Mouse (Mus musculus) small intestine, adult 2 months (tissue): ENCODE data around the gene Naaladl1. TPM values are rescaled to one million over a fixed set of nuclear protein-coding genes. Genes with fewer than 3 reads are reported as not detected.

ENCODE experiments used
- H3K27ac ChIP-seq: fragments of 200-500 bp; 2 replicates; pipeline ENCODE4 v1.5.1; 2012; ENCODE audit warnings: low read depth, low read length, control low read depth, inconsistent platforms; ENCODE audit not compliant: insufficient read depth
- H3K27me3 ChIP-seq: fragments of 200-500 bp; 2 replicates; pipeline ENCODE4 v1.6.1; 2012; ENCODE audit warnings: mild to moderate bottlenecking, moderate library complexity, low read length, inconsistent platforms; ENCODE audit not compliant: control insufficient read depth, insufficient read depth
- H3K36me3 ChIP-seq: fragments of 200-500 bp; 2 replicates; pipeline ENCODE4 v1.6.1; 2012; ENCODE audit warnings: mild to moderate bottlenecking, low read length, control low read depth, inconsistent platforms; ENCODE audit not compliant: control insufficient read depth, insufficient read depth
- H3K4me1 ChIP-seq: fragments of 200-500 bp; 2 replicates; pipeline ENCODE4 v1.6.1; 2012; ENCODE audit warnings: low read length, inconsistent platforms, mixed read lengths; ENCODE audit not compliant: control insufficient read depth, insufficient read depth, insufficient read length
- H3K4me3 ChIP-seq: fragments of 200-500 bp; 2 replicates; pipeline ENCODE4 v1.5.1; 2012; ENCODE audit warnings: low read depth, mild to moderate bottlenecking, control low read depth, inconsistent platforms, low read length, moderate library complexity
- CTCF ChIP-seq: fragments of 200-500 bp; IDR thresholded peaks from 2 replicates; pipeline ENCODE4 v1.5.1; 2012; ENCODE audit warnings: low read depth, mild to moderate bottlenecking, control low read depth, inconsistent platforms, low read length, moderate library complexity, mixed read lengths; ENCODE audit not compliant: insufficient replicate concordance, insufficient read length; ENCODE audit errors: extremely low read depth
- POLR2A ChIP-seq: fragments of 200-500 bp; IDR thresholded peaks from 2 replicates; pipeline ENCODE4 v1.6.1; 2012; ENCODE audit warnings: low read depth, mild to moderate bottlenecking, control low read depth, inconsistent platforms, low read length, moderate library complexity
- WGBS: fragments of 180-500 bp; shearing (Covaris S2); methylation state at CpG from one replicate; pipeline ENCODE4 v1.1.7; 2018; 5-methylcytosine and 5-hydroxymethylcytosine counted together
- polyA plus RNA-seq: library from polyadenylated mRNA; depleted of rRNA; stranded (reverse); fragments of >200 nt; gene quantifications from 2 replicates; pipeline ENCODE4 v1.2.3, GENCODE M21; 2012

The Naaladl1 gene
- polyA plus RNA-seq, 1 experiment, result 1,874 TPM

- WGBS, result under 1% methylated on average over 44 of the region's 44 CpGs
- TF ChIP-seq CTCF (no peak), POLR2A (peak; percentile 29; the same call in 1 of the 2 replicates)
These were observed 43.8 kb upstream of the Naaladl1 start for GRCm38 (mm10) chr19:6061641-6062302.

GRCm38 (mm10) chr19:6062418-6062817 is 43.2 kb upstream of the Naaladl1 start:
- Histone ChIP-seq H3K36me3 (peaks cover 7% of the 10 kb centered on the region), H3K4me3 (peak overlapping the region; percentile 97), H3K27ac (peak overlapping the region; percentile 88), H3K27me3 (no peaks in the 10 kb centered on the region), H3K4me1 (peaks cover 9% of the 10 kb centered on the region)
- no peak for TF ChIP-seq CTCF
- no peak for TF ChIP-seq POLR2A
- 16% methylated on average over 5 of the region's 5 CpGs for WGBS

More at GRCm38 (mm10) chr19:6061641-6062302, 43.8 kb upstream of the Naaladl1 start:
- peaks cover 6% of the 10 kb centered on the region for H3K4me1 ChIP-seq
- no peaks in the 10 kb centered on the region for H3K27me3 ChIP-seq
- H3K27ac ChIP-seq, result peak overlapping the region; percentile 88
- peaks cover 7% of the 10 kb centered on the region for H3K36me3 ChIP-seq
- H3K4me3 ChIP-seq, result peak overlapping the region; percentile 97

DNA sequence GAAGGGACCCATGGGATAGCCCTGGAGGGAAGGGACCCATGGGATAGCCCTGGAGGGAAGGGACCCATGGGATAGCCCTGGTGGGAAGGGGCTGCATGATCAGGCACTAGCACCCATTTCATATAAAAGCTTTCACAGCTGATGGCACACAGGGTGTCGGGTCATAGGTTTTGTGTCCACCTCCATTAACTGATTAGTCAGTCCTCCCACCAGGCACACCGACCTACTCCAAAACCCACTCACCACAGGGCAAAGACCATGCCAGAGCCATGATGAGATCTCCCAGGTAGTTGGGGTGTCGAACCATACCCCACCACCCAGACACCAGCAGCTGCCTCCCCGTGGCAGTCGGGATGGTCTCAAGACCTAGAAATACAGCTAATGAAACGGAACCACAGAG is 42.5 kb upstream of the Naaladl1 start:
- WGBS, result 91% methylated on average over 6 of the region's 6 CpGs
- TF ChIP-seq CTCF, result no peak
- no peak for TF ChIP-seq POLR2A
- Histone ChIP-seq H3K27ac (no peak overlapping the region), H3K4me1 (peaks cover 11% of the 10 kb centered on the region), H3K27me3 (no peaks in the 10 kb centered on the region), H3K4me3 (no peak overlapping the region), H3K36me3 (peaks cover 7% of the 10 kb centered on the region)

- Histone ChIP-seq H3K36me3 (peaks cover 17% of the 10 kb centered on the region; the same call in 1 of the 2 replicates), H3K4me1 (peaks cover 13% of the 10 kb centered on the region), H3K4me3 (peak overlapping the region; percentile 67), H3K27ac (no peak overlapping the region), H3K27me3 (no peaks in the 10 kb centered on the region)
- 21% methylated on average over 5 of the region's 5 CpGs for WGBS
- TF ChIP-seq CTCF (no peak), POLR2A (no peak)
These were observed 39.0 kb upstream of the Naaladl1 start for GRCm38 (mm10) chr19:6066571-6066970.

- H3K27me3 ChIP-seq, result no peaks in the 10 kb centered on the region
- peaks cover 12% of the 10 kb centered on the region for H3K4me1 ChIP-seq
- H3K27ac ChIP-seq, result peak overlapping the region; percentile 33
- WGBS, result under 1% methylated on average over 30 of the region's 30 CpGs
- no peak for TF ChIP-seq POLR2A
- TF ChIP-seq CTCF, result peak; percentile 79
- peak overlapping the region; percentile 67 for H3K4me3 ChIP-seq
- H3K36me3 ChIP-seq, result peaks cover 17% of the 10 kb centered on the region; the same call in 1 of the 2 replicates
These were observed 38.4 kb upstream of the Naaladl1 start for GRCm38 (mm10) chr19:6067011-6067723.

DNA sequence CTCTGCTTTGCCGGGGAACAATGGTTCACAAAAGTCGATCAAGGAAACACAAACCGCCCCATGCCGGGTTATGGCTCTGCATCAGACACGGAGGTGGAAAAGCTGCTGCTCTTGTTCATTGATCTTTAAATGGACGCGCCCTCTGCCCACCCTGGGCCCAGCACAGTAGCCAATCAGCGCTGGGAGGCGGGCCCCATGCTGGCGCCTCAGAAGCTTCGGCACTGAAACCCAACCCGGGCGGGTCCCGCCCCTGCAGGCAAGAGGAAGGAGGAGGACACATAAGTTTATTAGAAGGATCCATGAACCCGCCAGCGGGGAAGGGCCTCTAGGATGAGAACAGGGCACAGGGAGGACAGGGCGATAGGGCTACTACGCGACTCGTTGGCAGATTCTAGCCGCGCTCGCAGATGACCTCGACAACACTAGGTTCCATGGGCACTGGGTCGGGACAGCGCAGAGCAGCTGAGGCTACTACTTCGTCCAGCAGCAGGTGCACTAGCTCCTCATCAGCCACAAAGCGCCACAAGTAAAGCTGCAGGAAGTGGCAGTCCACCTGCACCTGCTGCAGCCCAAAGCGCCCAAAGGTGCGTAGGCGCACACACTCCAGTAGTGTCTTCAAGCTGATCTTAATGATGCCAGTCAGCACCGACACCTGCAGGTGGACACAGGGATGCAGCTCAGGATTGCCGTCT is 37.7 kb upstream of the Naaladl1 start, which contains the start of gene Tm7sf2:
TSS of gene Tm7sf2 (minus strand) at position 650 of the 692 bp plus-strand sequence.
- peak within 1 kb of the TSS; percentile 67 for H3K4me3 ChIP-seq
- H3K27me3 ChIP-seq, result no peaks in the 10 kb centered on the region
- H3K4me1 ChIP-seq, result peaks cover 8% of the 10 kb centered on the region
- 4% methylated on average over 33 of the region's 33 CpGs for WGBS
- peaks cover 21% of the 10 kb centered on the region; the same call in 1 of the 2 replicates for H3K36me3 ChIP-seq
- TF ChIP-seq POLR2A (peak; percentile 40), CTCF (no peak)
- peak within 1 kb of the TSS; percentile 86 for H3K27ac ChIP-seq
